Mouse (Mus musculus) liver, adult 2 months (tissue): ENCODE measurements around the gene Nbl1.

Source experiments
- CTCF ChIP-seq: fragments of 200-500 bp; IDR thresholded peaks from 2 replicates; pipeline ENCODE4 v1.5.1; 2011; ENCODE audit warnings: low read depth, low read length, control low read depth
- POLR2A ChIP-seq: fragments of 200-500 bp; IDR thresholded peaks from 2 replicates; pipeline ENCODE4 v1.6.1; 2011; ENCODE audit warnings: low read length, control low read depth; ENCODE audit not compliant: insufficient read depth; ENCODE audit errors: extremely low read depth

DNA sequence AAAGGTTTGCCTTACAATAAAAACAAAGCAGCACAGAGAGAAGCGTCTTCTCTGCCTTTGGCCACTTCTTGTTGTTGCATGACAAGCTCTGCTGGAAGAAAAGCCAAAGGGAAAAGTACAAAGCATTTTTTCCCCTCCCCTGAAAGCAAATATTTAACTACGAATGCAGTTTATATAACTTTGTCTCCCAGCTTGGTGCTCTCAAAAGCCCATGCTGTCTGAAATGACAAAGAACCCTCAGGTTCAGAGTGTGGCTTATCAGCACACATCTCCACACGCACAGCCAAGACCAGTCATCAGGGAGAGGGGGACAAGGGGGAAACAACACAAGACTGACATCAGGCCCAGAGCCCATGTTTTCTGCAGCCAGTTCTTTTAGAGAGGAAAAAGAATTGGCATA is 18.6 kb upstream of the Nbl1 start:
- TF ChIP-seq CTCF (no peak), POLR2A (no peak)
